In the genomic region with DNA sequence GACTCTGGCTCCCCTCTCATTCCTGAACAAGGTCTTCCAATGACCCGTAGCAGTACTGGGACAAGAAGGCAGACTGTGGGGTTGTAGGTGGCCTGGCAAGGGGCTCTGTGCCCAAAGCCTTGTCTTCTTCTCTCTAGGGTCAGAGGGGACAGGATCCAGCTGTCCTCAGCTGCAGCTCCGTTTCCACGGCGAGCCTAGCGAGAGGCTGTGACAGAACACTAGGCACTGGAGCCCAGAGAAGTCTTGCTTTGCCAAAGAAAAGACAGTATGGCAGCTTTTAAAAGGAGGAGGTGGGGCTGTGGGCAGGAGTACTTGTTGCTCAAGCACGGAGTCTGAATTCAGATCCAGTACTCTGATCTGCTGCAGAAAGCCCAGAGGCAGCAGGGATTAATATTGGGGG, we compare ENCODE assay signal across 11 mouse cellular contexts. TPM values are rescaled to one million over a fixed set of nuclear protein-coding genes. Genes with fewer than 3 reads are reported as not detected.
DNase-seq lines count a peak whose midpoint lies in the region; ATAC-seq and TF ChIP-seq lines count a peak whose summit lies in the region.
"Had no signal": no experiment of that assay in that cellular context is flagged by ENCODE, and none has a peak within 500 bp of the region (broad histone marks: within the 10 kb centered on the region; RNA-seq: fewer than 3 reads in every experiment).

No protein-coding gene starts in this region.

- WGBS in hindbrain, embryonic 15.5 days = 19% methylated on average over 6 of the region's 6 CpGs
- WGBS in hindbrain, embryonic 12.5 days = 34% methylated on average over 6 of the region's 6 CpGs
- WGBS in midbrain, postnatal 0 days = 36% methylated on average over 6 of the region's 6 CpGs
- 25% methylated on average over 6 of the region's 6 CpGs for WGBS in midbrain, embryonic 14.5 days
- 36% methylated on average over 6 of the region's 6 CpGs for WGBS in stomach, embryonic 16.5 days

- no peak for ATAC-seq in hindbrain, embryonic 15.5 days (ENCODE audit: low FRiP score, low read depth)
- ATAC-seq in hindbrain, embryonic 12.5 days (ENCODE audit: low FRiP score) = no peak
- no peak for ATAC-seq in midbrain, postnatal 0 days (ENCODE audit: low FRiP score)
- ATAC-seq in midbrain, embryonic 14.5 days (ENCODE audit: low FRiP score, low TSS enrichment) = no peak
- no peak for ATAC-seq in stomach, embryonic 16.5 days (ENCODE audit: insufficient read depth, low FRiP score)

- no peak overlapping the region for H3K4me3 ChIP-seq in hindbrain, embryonic 15.5 days
- no peak overlapping the region for H3K4me3 ChIP-seq in hindbrain, embryonic 12.5 days
- no peak overlapping the region for H3K4me3 ChIP-seq in midbrain, postnatal 0 days (ENCODE audit: low read depth, low read length)
- no peak overlapping the region for H3K4me3 ChIP-seq in midbrain, embryonic 14.5 days (replicated peaks; ENCODE audit: low read depth, low read length)
- no peak overlapping the region for H3K4me3 ChIP-seq in stomach, embryonic 16.5 days (replicated peaks; ENCODE audit: low read length)
- H3K4me3 ChIP-seq: embryonic facial prominence, embryonic 15.5 days had no signal

- no peaks in the 10 kb centered on the region for H3K27me3 ChIP-seq in hindbrain, embryonic 15.5 days
- no peaks in the 10 kb centered on the region for H3K27me3 ChIP-seq in hindbrain, embryonic 12.5 days
- no peaks in the 10 kb centered on the region for H3K27me3 ChIP-seq in midbrain, postnatal 0 days (ENCODE audit: insufficient read depth, low read length)
- H3K27me3 ChIP-seq in midbrain, embryonic 14.5 days (ENCODE audit: control insufficient read depth, insufficient read depth, low read length) = no peaks in the 10 kb centered on the region
- no peaks in the 10 kb centered on the region for H3K27me3 ChIP-seq in stomach, embryonic 16.5 days (ENCODE audit: control insufficient read depth, insufficient read depth, low read length)
- H3K27me3 ChIP-seq: embryonic facial prominence, embryonic 15.5 days had no signal

- H3K27ac ChIP-seq in hindbrain, embryonic 15.5 days (replicated peaks) = 0 out of 2 replicates have a peak overlapping the region, but pooled peaks have one; percentile 8
- H3K27ac ChIP-seq in hindbrain, embryonic 12.5 days = no peak overlapping the region
- H3K27ac ChIP-seq in midbrain, postnatal 0 days (ENCODE audit: low read depth, low read length) = no peak overlapping the region
- no peak overlapping the region for H3K27ac ChIP-seq in midbrain, embryonic 14.5 days (replicated peaks; ENCODE audit: low read depth, low read length)
- peak overlapping the region; percentile 28; the same call in 1 of the 2 replicates for H3K27ac ChIP-seq in stomach, embryonic 16.5 days (ENCODE audit: low read length)
- H3K27ac ChIP-seq: embryonic facial prominence, embryonic 15.5 days had no signal

- H3K9me3 ChIP-seq in hindbrain, embryonic 15.5 days = no peaks in the 10 kb centered on the region
- H3K9me3 ChIP-seq in hindbrain, embryonic 12.5 days (replicated peaks) = no peaks in the 10 kb centered on the region
- H3K9me3 ChIP-seq in midbrain, postnatal 0 days (ENCODE audit: low read length) = no peaks in the 10 kb centered on the region
- no peaks in the 10 kb centered on the region for H3K9me3 ChIP-seq in midbrain, embryonic 14.5 days (ENCODE audit: control insufficient read depth, low read length)
- no peaks in the 10 kb centered on the region for H3K9me3 ChIP-seq in stomach, embryonic 16.5 days (replicated peaks; ENCODE audit: control insufficient read depth, low read length)
- H3K9me3 ChIP-seq: embryonic facial prominence, embryonic 15.5 days had no signal

- no peaks in the 10 kb centered on the region for H3K36me3 ChIP-seq in hindbrain, embryonic 15.5 days
- H3K36me3 ChIP-seq in hindbrain, embryonic 12.5 days = no peaks in the 10 kb centered on the region
- H3K36me3 ChIP-seq in midbrain, postnatal 0 days (ENCODE audit: insufficient read depth, low read length) = no peaks in the 10 kb centered on the region
- H3K36me3 ChIP-seq in midbrain, embryonic 14.5 days (ENCODE audit: control insufficient read depth, insufficient read depth, low read length) = no peaks in the 10 kb centered on the region
- no peaks in the 10 kb centered on the region for H3K36me3 ChIP-seq in stomach, embryonic 16.5 days (ENCODE audit: control insufficient read depth, insufficient read depth, low read length)
- H3K36me3 ChIP-seq: embryonic facial prominence, embryonic 15.5 days had no signal

- no peak for TF ChIP-seq CTCF in midbrain, postnatal 0 days (IDR thresholded peaks at IDR 0.05)

- H3K4me2 ChIP-seq in hindbrain, embryonic 15.5 days = no peak overlapping the region
- no peak overlapping the region for H3K4me2 ChIP-seq in hindbrain, embryonic 12.5 days (replicated peaks)
- no peak overlapping the region for H3K4me2 ChIP-seq in midbrain, postnatal 0 days (ENCODE audit: low read depth, low read length, poor library complexity, severe bottlenecking)
- H3K4me2 ChIP-seq in midbrain, embryonic 14.5 days (ENCODE audit: low read length) = no peak overlapping the region
- no peak overlapping the region for H3K4me2 ChIP-seq in stomach, embryonic 16.5 days (ENCODE audit: low read depth, low read length)
- H3K4me2 ChIP-seq: embryonic facial prominence, embryonic 15.5 days had no signal

- no peak overlapping the region for H3K9ac ChIP-seq in hindbrain, embryonic 15.5 days
- no peak overlapping the region for H3K9ac ChIP-seq in hindbrain, embryonic 12.5 days
- no peak overlapping the region for H3K9ac ChIP-seq in midbrain, postnatal 0 days (replicated peaks; ENCODE audit: low read length, poor library complexity, severe bottlenecking)
- no peak overlapping the region for H3K9ac ChIP-seq in midbrain, embryonic 14.5 days (replicated peaks; ENCODE audit: low read length)
- H3K9ac ChIP-seq in stomach, embryonic 16.5 days (ENCODE audit: low read length) = no peak overlapping the region
- H3K9ac ChIP-seq: embryonic facial prominence, embryonic 15.5 days had no signal

- H3K4me1 ChIP-seq in hindbrain, embryonic 15.5 days (replicated peaks) = peaks cover 19% of the 10 kb centered on the region
- H3K4me1 ChIP-seq in hindbrain, embryonic 12.5 days = peaks cover 23% of the 10 kb centered on the region
- H3K4me1 ChIP-seq in midbrain, postnatal 0 days (ENCODE audit: insufficient read depth, low read length) = no peaks in the 10 kb centered on the region; the same call in 1 of the 2 replicates
- 0 out of 2 replicates have a peak, but pooled peaks cover 3% of the 10 kb centered on the region for H3K4me1 ChIP-seq in midbrain, embryonic 14.5 days (ENCODE audit: control insufficient read depth, insufficient read depth, low read length)
- peaks cover 30% of the 10 kb centered on the region for H3K4me1 ChIP-seq in stomach, embryonic 16.5 days (ENCODE audit: control insufficient read depth, insufficient read depth, low read length)

- peak; percentile 32 for DNase-seq in midbrain, postnatal 0 days (ENCODE audit: low spot score)
- no peak for DNase-seq in midbrain, embryonic 14.5 days
- peak; percentile 51 for DNase-seq in kidney, postnatal 14 days
- no peak for DNase-seq in gastrocnemius, postnatal 4 days (ENCODE audit: low spot score in 2 of 2)
- DNase-seq in cerebellum, postnatal 4 days (ENCODE audit: low spot score in 2 of 2) = no peak
- DNase-seq: thymus, postnatal 14 days had no signal

RNA-seq across cellular contexts. Expression of a gene that starts 36.8 kb away (rescaled TPM):
- polyA plus RNA-seq in hindbrain, embryonic 15.5 days (2015; fragmentation: Nextera tagmentation; extraction: Ambion mirVana) = 0.43 TPM in 1 of 2 replicates, not detected in the other
- not detected in 2 replicates for polyA plus RNA-seq in hindbrain, embryonic 12.5 days (2016; fragmentation: Nextera tagmentation; extraction: Ambion mirVana)
- total RNA-seq in midbrain, postnatal 0 days (2014; rRNA removed) = not detected in 2 replicates
- polyA plus RNA-seq in midbrain, postnatal 0 days (2015; fragmentation: Nextera tagmentation; extraction: Ambion mirVana) = 0.67 TPM in 1 of 2 replicates, not detected in the other
- 0.47 TPM in 1 of 2 replicates, not detected in the other for polyA plus RNA-seq in midbrain, embryonic 14.5 days (2014; fragmentation: Nextera tagmentation; extraction: Ambion mirVana)
- not detected in 2 replicates for polyA plus RNA-seq in stomach, embryonic 16.5 days (2015; fragmentation: Nextera tagmentation; extraction: Ambion mirVana)
- not detected for total RNA-seq in gastrocnemius, postnatal 4 days (2021)
- polyA plus RNA-seq: embryonic facial prominence, embryonic 15.5 days; liver, embryonic 16.5 days had no signal

Comparison
In these comparisons a context has a peak if more than half of its experiments do, and no peak if none do; other contexts are left out.
1. H3K27ac ChIP-seq: peak in hindbrain, embryonic 15.5 days (single experiment) and stomach, embryonic 16.5 days (single experiment); none in hindbrain, embryonic 12.5 days (single experiment), midbrain, postnatal 0 days (single experiment) and midbrain, embryonic 14.5 days (single experiment).
2. DNase-seq: peak in midbrain, postnatal 0 days (single experiment) and kidney, postnatal 14 days (single experiment); none in midbrain, embryonic 14.5 days (single experiment), gastrocnemius, postnatal 4 days (0 of 2) and cerebellum, postnatal 4 days (0 of 2).